Mouse (Mus musculus) megakaryocyte-erythroid progenitor cell, adult 5-6 weeks (primary cell): Measurements from ENCODE around the gene Cnr1. TPM values are rescaled to one million over a fixed set of nuclear protein-coding genes. Genes with fewer than 3 reads are reported as not detected.

Experiments
- ATAC-seq: replicated peaks from 2 replicates; pipeline ENCODE4 v1.8.0; 2016; ENCODE audit warnings: mild to moderate bottlenecking, inconsistent platforms; ENCODE audit not compliant: severe bottlenecking, poor library complexity, low FRiP score, low TSS enrichment
- total RNA-seq, 2 experiments: library from RNA; stranded (forward) in 1 of 2; stranded (reverse) in 1 of 2; fragments of 200-1000, 215-1000 nt in 1 of 2; fragments of >200 nt in 1 of 2; fragmentation: Nextera tagmentation in 1 of 2; gene quantifications; 2 replicates each; pipeline ENCODE4 v1.2.3; 2014 to 2017

Cnr1 gene
- total RNA-seq, 2 experiments from 2014 or later = 0.19 TPM; not detected in 1

DNA sequence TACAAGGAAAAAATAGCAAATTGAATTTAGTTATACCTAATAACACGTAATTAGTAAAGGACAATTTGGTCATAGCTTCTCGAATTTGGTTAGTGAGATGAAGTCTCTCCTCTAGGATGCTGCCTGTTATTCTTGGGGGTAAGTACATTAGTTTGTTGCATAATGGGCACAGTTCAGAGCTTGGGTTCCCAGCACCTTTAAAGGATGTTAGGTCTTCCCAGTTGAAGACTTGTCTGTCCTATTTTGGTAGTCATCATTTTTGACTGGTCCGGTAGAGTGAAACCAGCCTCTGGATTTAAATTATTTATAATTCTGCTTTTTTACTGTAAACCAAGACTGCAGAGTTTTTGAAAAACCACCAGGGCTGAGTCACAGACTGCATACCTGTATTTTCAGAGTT is 3.3 kb downstream of the Cnr1 start:
- ATAC-seq = no peak

DNA sequence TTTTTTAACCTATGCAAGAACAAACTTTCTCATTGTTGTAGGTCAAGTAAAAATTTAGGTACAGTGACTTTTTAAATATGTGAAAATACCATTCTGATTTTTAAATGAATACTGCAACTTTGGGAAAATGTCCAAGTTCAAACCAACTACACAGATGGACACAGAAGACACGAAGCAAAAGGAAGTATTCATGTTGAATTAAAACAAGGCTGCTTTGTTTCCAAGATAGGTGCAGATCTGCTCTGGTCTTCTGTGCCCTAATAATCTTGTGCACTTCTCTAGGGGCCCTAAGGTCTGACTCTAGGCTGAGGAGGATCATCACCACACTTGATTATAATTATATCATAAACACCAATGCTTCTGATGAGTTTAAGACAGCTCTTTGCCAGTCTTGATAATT is 4.1 kb downstream of the Cnr1 start:
- no peak for ATAC-seq

DNA sequence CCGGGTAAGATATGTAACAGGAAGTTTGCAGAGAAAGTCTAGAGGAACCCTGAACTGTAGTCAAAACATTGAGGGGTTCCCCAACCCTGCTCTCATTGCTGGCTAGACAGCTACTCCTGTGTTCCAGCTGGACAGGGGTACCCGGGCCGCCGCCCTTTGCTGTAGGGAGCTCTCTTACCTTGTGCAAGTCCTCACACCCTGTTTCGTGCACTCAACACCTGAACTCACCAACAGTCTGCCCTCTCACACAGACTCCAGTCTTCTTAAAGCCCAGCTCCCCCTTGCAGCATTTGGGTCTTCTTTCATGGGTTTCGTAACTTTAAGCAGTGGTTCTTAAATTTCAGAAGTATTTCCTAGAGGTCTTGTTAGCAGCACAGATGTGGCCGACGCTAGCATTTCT is 7.0 kb downstream of the Cnr1 start:
- ATAC-seq = no peak

DNA sequence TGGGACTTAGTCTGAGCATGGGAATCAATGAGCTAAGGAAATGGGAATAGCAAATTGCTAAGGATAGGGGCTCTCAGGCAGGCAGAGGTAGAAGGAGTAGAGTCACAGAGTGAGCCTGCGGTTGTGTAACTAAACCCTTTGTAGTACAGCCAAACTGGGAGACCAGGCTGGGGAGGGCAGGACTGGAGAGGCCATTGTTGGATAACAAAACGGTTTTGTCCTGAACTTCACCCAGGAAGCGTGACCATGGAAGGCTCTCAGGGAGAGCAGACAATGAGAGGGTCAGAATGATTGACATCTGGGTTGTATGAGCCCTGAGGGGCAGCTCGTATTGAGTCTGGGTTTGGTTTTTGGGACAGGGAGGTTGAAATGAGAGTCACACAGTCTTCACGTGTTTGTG is 17.2 kb downstream of the Cnr1 start:
- no peak for ATAC-seq

DNA sequence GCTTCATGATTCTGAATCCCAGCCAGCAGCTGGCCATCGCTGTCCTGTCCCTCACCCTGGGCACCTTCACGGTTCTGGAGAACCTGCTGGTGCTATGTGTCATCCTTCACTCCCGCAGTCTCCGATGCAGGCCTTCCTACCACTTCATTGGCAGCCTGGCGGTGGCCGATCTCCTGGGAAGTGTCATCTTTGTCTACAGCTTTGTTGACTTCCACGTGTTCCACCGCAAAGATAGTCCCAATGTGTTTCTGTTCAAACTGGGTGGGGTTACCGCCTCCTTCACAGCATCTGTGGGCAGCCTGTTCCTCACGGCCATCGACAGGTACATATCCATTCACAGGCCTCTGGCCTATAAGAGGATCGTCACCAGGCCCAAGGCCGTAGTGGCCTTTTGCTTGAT is 19.5 kb downstream of the Cnr1 start:
- no peak for ATAC-seq

DNA sequence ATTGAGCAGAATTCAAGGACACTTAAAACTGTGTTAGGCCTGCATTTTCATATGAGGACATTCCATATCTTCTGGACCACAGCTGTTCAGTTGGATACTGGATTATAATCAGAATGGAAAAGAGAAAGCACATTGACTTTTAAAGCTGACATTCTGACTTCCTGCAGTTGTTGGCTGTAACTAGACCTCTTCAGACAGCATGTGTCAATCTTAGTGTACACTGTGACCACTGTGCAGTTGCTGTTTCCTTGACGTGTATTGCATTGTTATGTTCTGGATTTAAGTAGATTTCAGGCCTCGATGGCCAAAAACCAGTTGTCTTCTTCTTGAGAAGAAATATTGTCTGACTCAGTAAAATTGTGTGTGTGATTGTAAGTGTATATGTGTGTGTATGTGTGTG is 21.3 kb downstream of the Cnr1 start:
- ATAC-seq = no peak

DNA sequence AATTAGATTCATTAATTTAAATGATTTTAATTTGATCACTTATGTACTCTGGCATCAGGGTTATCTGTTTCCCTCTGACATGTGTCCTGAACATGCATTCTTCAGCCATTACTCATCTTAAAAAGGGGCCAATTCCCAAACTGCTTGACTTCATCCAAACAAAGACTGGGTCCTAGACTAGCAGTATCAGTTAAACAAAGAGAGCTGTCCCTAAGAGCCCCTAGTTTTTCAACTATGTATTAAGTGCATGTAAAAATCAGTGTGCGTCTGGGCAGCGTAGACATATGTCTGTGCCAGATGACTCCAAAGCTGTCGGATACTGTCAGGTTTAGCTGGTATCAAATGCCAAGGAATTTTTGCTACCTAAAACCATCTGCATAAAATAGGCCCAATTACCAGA is 23.2 kb downstream of the Cnr1 start:
- ATAC-seq = no peak

DNA sequence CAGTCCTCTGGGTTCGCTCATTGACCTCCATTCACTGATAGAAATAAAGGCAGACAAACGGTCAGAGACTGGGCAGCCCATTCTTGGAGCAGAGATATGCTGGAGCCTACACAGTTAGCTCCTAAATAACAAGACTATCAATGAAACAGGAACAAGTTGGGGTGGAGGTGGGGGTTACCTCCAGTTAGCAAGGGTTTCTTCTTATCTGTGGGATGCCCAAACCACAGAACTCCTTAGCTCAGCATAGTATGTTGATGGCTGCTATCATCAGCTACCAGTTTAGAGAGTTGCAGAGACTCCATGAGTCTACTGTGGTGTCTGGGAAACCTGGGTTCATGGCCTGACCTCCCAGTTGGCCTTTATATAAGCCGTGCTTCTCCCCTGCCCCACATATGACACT is 33.0 kb downstream of the Cnr1 start:
- peak; percentile 90 for ATAC-seq

DNA sequence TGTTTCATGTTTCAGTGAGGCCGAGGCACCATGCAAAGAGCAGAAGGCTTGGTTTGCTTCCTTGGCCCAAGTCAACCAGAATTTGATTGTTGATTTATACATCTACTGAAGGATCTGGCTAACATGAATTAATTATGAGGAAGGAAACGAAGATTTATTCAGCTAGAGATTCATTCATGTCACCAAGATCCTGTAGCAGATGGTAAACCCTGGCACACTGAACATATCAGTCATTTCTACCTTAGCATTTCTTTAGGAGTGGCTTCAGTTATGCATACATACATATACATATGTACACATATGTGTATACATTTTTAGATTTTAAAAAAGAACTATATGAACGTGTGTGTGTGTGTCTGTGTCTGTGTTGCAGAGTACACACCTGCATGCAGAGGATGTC is 34.1 kb downstream of the Cnr1 start:
- no peak for ATAC-seq

DNA sequence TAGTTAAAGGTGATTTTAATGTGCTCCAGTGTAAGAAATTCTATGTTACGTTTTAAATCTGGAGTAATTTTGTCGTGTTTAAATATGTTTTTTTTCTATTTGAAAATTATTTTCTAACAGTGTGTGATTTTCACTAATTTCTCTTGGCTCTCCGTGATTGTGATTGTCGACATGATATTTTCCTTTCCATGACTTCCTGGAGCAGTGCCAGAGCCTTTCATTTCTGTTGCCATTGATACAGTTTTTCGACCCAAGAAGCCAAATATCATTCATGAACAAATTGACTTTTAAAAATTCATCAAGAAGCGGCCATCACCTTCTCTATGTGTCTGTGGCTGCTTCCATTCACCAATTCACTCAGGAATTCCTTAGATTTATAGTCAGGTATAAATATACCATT is 35.4 kb downstream of the Cnr1 start:
- no peak for ATAC-seq

DNA sequence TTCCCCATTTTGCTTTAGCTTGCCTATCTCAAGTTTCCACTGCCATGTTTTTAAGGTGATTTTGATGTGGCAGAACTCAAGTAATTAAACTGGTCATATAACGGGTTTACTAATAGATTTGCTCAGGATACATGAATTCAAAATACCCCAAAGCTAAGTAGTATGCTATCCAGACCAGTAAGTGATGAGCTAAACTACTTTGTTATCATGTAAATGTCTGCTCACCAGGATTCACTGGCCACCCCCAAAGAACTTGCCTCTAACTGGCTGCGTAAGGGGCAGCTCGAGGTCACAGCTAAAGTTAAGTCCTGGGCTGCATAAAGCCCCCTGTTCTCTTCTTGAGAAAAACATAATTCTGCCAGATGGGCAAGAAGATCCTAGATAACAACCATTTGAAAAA is 46.3 kb downstream of the Cnr1 start:
- no peak for ATAC-seq

DNA sequence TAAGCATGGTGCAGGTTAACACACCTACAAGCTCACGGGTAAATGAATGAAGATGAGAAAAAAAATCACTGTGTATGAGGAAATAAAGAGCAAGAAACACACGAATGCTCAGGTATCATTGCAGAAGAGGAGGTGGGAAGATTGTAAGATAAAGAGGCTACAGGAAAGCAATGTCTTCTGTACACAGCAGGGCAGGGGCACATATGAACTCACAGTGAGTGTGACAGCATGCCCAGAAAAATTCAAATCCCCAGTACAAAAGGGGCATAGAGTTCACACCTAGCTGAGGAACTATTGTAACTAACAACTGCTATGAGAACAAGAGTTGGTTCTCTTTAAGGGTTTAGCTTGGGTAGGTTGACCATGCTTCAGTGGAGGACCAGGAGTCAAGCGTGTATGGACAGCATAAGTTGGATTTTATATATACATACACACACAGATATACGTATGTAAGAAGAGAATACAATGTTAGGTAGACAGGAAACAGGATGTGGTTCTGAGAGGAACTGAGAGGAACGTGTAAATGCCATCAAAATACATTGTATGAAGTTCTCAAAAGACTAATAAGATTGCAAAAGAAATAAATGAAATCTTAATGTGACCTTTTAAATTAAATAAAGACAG is 64.2 kb downstream of the Cnr1 start:
- no peak for ATAC-seq

DNA sequence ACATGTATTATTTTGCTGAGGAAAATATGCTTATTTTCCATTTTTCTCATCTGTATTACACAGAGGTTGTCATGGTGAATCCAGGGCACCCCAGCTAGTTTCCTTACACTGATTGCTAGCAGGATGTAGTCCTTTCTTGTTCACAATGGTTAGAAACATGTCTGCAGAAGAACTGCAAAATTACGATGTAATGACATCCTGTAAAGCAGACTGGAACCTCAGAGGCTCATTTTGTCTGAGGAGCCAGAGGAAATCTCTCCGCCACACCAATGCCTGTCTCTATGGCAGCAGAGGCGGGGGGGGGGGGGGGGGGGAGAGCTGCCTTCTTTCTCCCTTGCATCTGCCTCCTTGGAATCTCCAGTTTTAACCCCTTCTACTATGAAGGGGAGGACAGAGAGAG is 68.3 kb downstream of the Cnr1 start:
- no peak for ATAC-seq

DNA sequence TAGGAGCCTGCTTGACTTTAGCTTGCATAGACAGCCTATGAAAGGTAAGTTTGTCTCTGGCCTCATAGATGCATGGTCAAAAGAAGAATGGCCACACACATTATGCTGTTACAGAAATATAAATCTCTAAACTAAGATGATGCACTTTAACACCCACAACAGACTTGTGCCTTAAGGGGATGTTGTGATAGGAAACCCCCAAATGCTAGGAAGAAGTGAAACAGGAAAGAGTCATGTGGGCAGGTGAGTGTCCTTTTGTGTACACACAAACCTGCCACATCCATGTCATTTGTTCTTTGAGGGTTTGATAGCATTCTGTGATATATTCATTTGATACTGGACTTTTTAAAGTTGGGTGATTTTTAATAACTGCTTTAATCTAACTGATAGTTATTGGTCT is 72.0 kb downstream of the Cnr1 start:
- ATAC-seq = no peak

Other genes with a start within 250 kb of the Cnr1 start
- 1.6 TPM in 1 of 2 replicates, not detected in the other for gene Spaca1, start 125.6 kb downstream of the Cnr1 start, total RNA-seq (2014; fragmentation: Nextera tagmentation)
- 1.3 TPM in 1 of 2 replicates, not detected in the other for gene Spaca1, start 125.6 kb downstream of the Cnr1 start, total RNA-seq (2017)